Mouse (Mus musculus) liver, embryonic 11.5 days (tissue): ENCODE data around the gene Ccr9. TPM values are rescaled to one million over a fixed set of nuclear protein-coding genes. Genes with fewer than 3 reads are reported as not detected.
"Not testable (repeated sequence)": the region's sequence is repeated elsewhere in the genome, so short reads cannot be mapped to it uniquely, and the experiment has no call there.

Experiments used
- ATAC-seq: fragments of 200-750 bp; cut with Nextera tagmentation; replicated peaks from 2 replicates; pipeline ENCODE4 v1.8.0; 2017; ENCODE audit warnings: moderate number of reproducible peaks, mild to moderate bottlenecking, moderate TSS enrichment, moderate library complexity; ENCODE audit not compliant: low FRiP score
- DNase-seq: peaks from one replicate; pipeline ENCODE4 v3.0.0-alpha.2; 2017; ENCODE audit warnings: low spot score
- H3K27ac ChIP-seq: fragments of 300-500 bp; sonication (generic); 2 replicates; pipeline ENCODE4 v1.5.1; 2014; ENCODE audit warnings: mild to moderate bottlenecking, low read depth, low read length, control low read depth
- H3K27me3 ChIP-seq: fragments of 300-500 bp; sonication (generic); replicated peaks from 2 replicates; pipeline ENCODE4 v1.6.1; 2014; ENCODE audit warnings: low read length, mixed read lengths; ENCODE audit not compliant: control insufficient read depth, insufficient read depth
- H3K36me3 ChIP-seq: fragments of 300-500 bp; sonication (generic); 2 replicates; pipeline ENCODE4 v1.6.1; 2014; ENCODE audit warnings: mild to moderate bottlenecking, low read length, moderate library complexity, mixed read lengths; ENCODE audit not compliant: control insufficient read depth, insufficient read depth
- H3K4me1 ChIP-seq: fragments of 300-500 bp; sonication (generic); replicated peaks from 2 replicates; pipeline ENCODE4 v1.6.1; 2014; ENCODE audit warnings: low read length, mixed read lengths; ENCODE audit not compliant: control insufficient read depth, insufficient read depth
- H3K4me2 ChIP-seq: fragments of 300-500 bp; sonication (generic); 2 replicates; pipeline ENCODE4 v1.6.1; 2014; ENCODE audit warnings: mild to moderate bottlenecking, control low read depth, moderate library complexity
- H3K4me3 ChIP-seq: fragments of 300-500 bp; sonication (generic); 2 replicates; pipeline ENCODE4 v1.5.1; 2014; ENCODE audit warnings: low read depth, low read length, control low read depth
- H3K9ac ChIP-seq: fragments of 300-500 bp; sonication (generic); 2 replicates; pipeline ENCODE4 v1.6.1; 2014; ENCODE audit warnings: low read depth, low read length, control low read depth
- H3K9me3 ChIP-seq: fragments of 300-500 bp; sonication (generic); 2 replicates; pipeline ENCODE4 v1.6.1; 2016; ENCODE audit warnings: low read length, inconsistent platforms, mixed read lengths; ENCODE audit not compliant: control insufficient read depth
- WGBS: fragments of 180-500 bp; shearing (Covaris S2); extraction: QIAGEN DNeasy Blood & Tissue Kit; methylation state at CpG from one replicate; pipeline ENCODE4 v1.1.7; 2014; 5-methylcytosine and 5-hydroxymethylcytosine counted together
- polyA plus RNA-seq: library from polyadenylated mRNA; unstranded; fragments of >200 nt; fragmentation: Nextera tagmentation; extraction: Ambion mirVana; gene quantifications from 2 replicates; pipeline ENCODE4 v1.2.1, GENCODE M21; 2014

Gene Ccr9
- polyA plus RNA-seq, 1 experiment from 2014 or later: 0.14 TPM

DNA sequence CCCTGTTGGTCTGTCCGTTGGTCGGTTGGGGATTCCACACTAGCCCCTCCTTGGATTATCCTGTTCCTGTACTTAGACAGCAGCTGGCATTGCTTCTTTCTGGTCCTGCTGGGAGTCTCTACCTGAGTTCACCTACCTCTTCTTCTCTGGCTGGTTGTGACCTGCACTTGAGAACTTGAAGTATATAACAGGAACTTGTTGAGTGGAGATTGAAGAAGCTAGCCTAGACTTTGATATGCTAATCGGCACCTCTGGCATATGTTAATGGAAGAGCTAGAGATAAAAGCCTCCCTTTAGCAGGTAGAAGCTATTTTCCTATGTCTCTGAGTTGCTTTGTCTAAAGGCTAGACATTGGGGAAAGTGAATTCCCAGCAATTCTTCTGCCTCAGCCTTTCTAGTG lies 53.0 kb downstream of the Ccr9 start:
- no peaks in the 10 kb centered on the region for H3K9me3 ChIP-seq
- DNase-seq (no peak), ATAC-seq (no peak)
- no peaks in the 10 kb centered on the region for H3K36me3 ChIP-seq
- 65% methylated on average over 3 of the region's 3 CpGs for WGBS
- H3K27me3 ChIP-seq: no peaks in the 10 kb centered on the region
- H3K4me1 ChIP-seq: no peaks in the 10 kb centered on the region
- H3K9ac ChIP-seq: no peak overlapping the region
- H3K4me2 ChIP-seq: no peak overlapping the region
- H3K27ac ChIP-seq: no peak overlapping the region
- no peak overlapping the region for H3K4me3 ChIP-seq

DNA sequence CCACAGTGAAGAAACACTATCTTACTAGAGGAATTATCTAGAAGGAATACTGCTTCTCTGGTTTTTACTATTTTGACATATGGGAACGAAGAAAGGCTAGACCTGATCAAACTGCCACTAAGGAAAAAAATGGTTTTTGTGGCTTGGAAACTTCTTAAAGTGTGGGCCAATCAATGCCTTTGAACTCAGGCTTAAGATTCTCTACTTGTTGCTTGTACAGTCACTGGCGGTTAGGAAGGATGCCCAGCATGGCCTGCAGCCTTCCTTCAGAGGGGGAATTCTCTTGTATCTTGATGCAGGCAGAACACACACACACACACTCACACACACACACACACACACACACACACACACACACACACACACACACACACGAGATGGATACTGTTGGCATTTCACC lies 55.9 kb downstream of the Ccr9 start:
- Histone ChIP-seq H3K4me1 (no peaks in the 10 kb centered on the region), H3K36me3 (no peaks in the 10 kb centered on the region), H3K9ac (no peak overlapping the region), H3K9me3 (no peaks in the 10 kb centered on the region), H3K4me3 (no peak overlapping the region), H3K27me3 (no peaks in the 10 kb centered on the region), H3K4me2 (no peak overlapping the region), H3K27ac (no peak overlapping the region)
- no peak for DNase-seq
- ATAC-seq: no peak
- WGBS: 68% methylated on average over 3 of the region's 3 CpGs

DNA sequence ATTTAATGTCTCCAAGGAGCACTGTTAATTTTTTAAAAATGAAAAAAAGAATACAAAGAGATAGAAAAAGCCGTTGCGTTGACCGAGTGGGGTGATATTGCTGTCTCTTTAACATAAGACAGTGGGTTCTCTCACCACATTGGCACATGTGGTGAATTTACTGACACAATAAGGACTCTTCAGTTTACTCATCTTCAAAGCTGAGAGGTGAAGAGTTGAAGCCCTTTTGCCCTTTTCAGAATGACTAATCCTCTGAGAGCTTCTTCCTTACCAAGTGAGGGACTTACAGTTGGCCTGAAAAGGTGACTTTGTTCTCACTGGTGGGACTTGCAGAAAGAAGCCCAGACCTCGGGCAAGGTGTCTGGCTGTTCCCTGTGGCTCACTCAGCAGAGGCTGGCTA lies 62.6 kb downstream of the Ccr9 start:
- no peak for DNase-seq
- Histone ChIP-seq H3K36me3 (no peaks in the 10 kb centered on the region), H3K4me1 (no peaks in the 10 kb centered on the region), H3K4me3 (no peak overlapping the region), H3K4me2 (no peak overlapping the region), H3K27ac (no peak overlapping the region), H3K9ac (no peak overlapping the region), H3K9me3 (no peaks in the 10 kb centered on the region), H3K27me3 (no peaks in the 10 kb centered on the region)
- no peak for ATAC-seq
- 83% methylated on average over 4 of the region's 4 CpGs for WGBS

DNA sequence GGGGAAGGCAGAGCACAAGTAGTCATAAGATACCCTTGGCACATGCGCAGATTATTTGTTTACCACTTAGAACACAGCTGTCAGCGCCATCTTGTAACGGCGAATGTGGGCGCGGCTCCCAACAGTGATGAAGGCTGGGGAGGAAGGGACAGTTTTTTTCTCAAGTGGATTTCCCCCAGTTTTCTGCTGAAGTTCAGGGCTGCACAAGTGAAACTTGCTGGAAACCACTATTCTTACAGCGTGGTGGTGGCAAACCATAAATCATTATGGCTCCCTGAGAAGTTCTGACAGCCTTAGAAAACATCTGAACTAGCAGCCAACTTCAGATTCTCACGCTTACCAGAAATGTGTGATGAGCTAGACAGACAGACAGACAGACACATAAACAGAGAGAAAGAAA lies 71.4 kb downstream of the Ccr9 start:
- not testable (repeated sequence) for H3K4me1 ChIP-seq, ATAC-seq
- 90% methylated on average over 7 of the region's 8 CpGs for WGBS

DNA sequence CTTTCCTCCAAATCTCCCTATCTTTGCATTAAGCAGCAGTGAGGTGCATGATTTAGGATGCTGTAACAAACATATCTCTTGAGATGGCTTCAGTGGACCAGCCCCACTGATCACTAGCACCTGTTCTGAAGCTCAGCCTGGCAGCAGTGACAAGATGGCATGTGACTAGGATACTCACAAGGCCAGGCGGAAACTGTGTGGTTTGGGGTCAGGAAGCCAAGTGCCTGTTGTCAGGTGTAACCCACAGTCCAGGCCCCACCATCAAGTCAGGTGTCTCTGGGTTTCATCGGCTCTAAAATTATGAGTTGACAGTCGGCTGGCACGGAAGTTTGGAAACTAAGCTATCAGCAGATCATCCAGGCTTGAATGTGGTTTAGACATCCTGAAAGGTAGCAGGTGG lies 76.1 kb downstream of the Ccr9 start:
- no peak overlapping the region for H3K27ac ChIP-seq
- ATAC-seq (no peak), DNase-seq (no peak)
- 80% methylated on average over 4 of the region's 4 CpGs for WGBS
- H3K9me3 ChIP-seq: no peaks in the 10 kb centered on the region
- no peak overlapping the region for H3K4me2 ChIP-seq
- H3K36me3 ChIP-seq: no peaks in the 10 kb centered on the region
- H3K4me3 ChIP-seq: no peak overlapping the region
- H3K27me3 ChIP-seq: no peaks in the 10 kb centered on the region
- H3K4me1 ChIP-seq: no peaks in the 10 kb centered on the region
- no peak overlapping the region for H3K9ac ChIP-seq

More for the DNA sequence above, 71.4 kb downstream of the Ccr9 start:
- not testable (repeated sequence) for DNase-seq, H3K4me3 ChIP-seq, H3K27ac ChIP-seq, H3K36me3 ChIP-seq, H3K9me3 ChIP-seq, H3K4me2 ChIP-seq, H3K27me3 ChIP-seq, H3K9ac ChIP-seq

DNA sequence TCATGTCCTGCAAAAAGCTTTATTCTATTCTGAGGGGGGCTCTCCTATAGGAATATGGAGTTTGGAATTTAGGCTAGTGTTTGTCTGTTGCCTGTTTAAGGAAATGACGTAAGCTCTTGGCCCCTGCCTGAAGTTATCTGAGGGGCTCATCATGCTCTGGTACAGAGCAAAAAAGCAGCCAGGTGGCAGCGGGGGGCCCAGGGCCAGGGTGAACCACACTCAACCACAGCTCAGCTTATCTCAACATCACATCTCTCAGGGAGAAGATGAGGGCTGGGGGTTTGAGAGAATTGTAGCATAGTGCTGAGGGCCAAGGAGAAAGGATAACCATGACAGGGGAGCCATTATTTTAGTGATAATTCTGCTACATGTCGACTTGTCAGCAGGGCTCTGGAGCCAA lies 78.5 kb downstream of the Ccr9 start:
- H3K4me2 ChIP-seq: no peak overlapping the region
- no peak overlapping the region for H3K4me3 ChIP-seq
- no peaks in the 10 kb centered on the region for H3K36me3 ChIP-seq
- no peaks in the 10 kb centered on the region for H3K27me3 ChIP-seq
- H3K9ac ChIP-seq: no peak overlapping the region
- H3K4me1 ChIP-seq: no peaks in the 10 kb centered on the region
- H3K9me3 ChIP-seq: no peaks in the 10 kb centered on the region
- ATAC-seq: no peak
- no peak overlapping the region for H3K27ac ChIP-seq
- no peak for DNase-seq
- 53% methylated on average over 3 of the region's 3 CpGs for WGBS

DNA sequence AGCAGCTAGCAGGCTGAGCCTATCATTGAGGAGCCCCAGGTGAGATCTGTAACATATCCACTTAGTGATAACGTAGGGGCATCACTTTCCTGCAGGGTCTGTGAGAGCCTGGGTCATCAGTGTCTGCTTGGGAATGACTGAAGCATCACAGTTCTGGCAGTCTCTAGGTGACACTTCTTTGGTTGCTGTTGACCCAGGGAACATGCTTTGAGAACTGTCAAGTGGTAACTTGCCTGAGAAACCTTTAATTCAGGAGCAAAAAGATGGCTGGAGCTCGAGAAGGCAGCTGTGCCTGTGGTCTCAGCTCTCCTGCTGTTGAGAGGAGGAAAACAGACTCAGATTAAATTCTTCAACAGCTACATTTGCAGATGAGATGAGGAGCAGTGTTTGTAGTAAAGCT lies 79.1 kb downstream of the Ccr9 start:
- 50% methylated on average over 2 of the region's 2 CpGs for WGBS
- H3K27me3 ChIP-seq: no peaks in the 10 kb centered on the region
- no peak overlapping the region for H3K4me3 ChIP-seq
- no peaks in the 10 kb centered on the region for H3K4me1 ChIP-seq
- H3K36me3 ChIP-seq: no peaks in the 10 kb centered on the region
- H3K4me2 ChIP-seq: no peak overlapping the region
- H3K27ac ChIP-seq: no peak overlapping the region
- DNase-seq: no peak
- no peak overlapping the region for H3K9ac ChIP-seq
- H3K9me3 ChIP-seq: no peaks in the 10 kb centered on the region
- no peak for ATAC-seq

DNA sequence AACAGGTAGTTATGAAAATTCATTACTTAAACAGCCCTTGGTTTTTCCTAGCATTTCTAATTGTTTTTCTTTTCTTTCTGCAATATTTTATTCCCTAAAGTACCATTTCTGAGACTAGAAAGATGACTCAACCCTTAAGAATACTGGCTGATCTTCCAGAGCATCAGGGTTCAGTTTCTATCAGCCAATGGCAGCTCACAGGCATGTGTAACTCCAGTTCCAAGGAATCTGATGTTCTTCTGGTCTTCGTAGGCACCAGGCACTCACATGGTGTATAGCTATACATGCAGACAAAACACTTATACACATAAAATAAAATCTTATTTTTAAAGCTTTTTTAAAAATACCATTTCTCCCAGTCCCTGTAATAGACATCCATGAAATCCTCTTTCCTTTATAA lies 79.9 kb downstream of the Ccr9 start:
- no peak overlapping the region for H3K4me2 ChIP-seq

DNA sequence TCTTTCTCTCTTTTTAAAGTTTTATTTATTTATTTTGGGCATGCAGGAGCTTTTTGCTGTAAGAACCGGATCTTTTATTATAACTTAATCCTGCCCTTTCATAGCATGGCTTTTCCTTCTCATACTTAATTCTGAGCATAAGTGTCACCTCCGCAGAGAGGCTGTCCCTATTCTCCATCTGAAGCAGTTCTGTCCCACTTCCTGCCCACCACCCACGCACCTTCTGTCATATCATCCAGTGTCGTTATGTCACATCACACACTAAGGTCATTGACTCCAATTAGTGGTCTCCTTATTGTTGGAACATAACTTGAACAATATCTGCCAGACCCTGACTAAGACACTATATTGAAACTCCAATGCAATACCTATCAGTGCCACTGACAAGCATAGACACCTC lies 80.4 kb downstream of the Ccr9 start:
- Histone ChIP-seq H3K4me2 (no peak overlapping the region), H3K9me3 (no peaks in the 10 kb centered on the region), H3K4me1 (no peaks in the 10 kb centered on the region), H3K4me3 (no peak overlapping the region), H3K9ac (no peak overlapping the region), H3K36me3 (no peaks in the 10 kb centered on the region), H3K27ac (no peak overlapping the region), H3K27me3 (no peaks in the 10 kb centered on the region)
- WGBS: 73% methylated on average over 4 of the region's 4 CpGs
- DNase-seq (no peak), ATAC-seq (no peak)

More for the DNA sequence above, 79.9 kb downstream of the Ccr9 start:
- Histone ChIP-seq H3K27ac (no peak overlapping the region), H3K27me3 (no peaks in the 10 kb centered on the region), H3K36me3 (no peaks in the 10 kb centered on the region), H3K9me3 (no peaks in the 10 kb centered on the region), H3K9ac (no peak overlapping the region), H3K4me3 (no peak overlapping the region), H3K4me1 (no peaks in the 10 kb centered on the region)
- DNase-seq (no peak), ATAC-seq (no peak)
- 70% methylated on average over 1 of the region's 1 CpGs for WGBS
